Mouse (Mus musculus) thymus, postnatal 4 days (tissue): Measurements from ENCODE around the gene Fbxl8.
A peak's percentile ranks its signal among the peaks of the same experiment; 100 is the strongest.
"Not testable (repeated sequence)": the region's sequence is repeated elsewhere in the genome, so short reads cannot be mapped to it uniquely, and the experiment has no call there.

Source experiments
- DNase-seq: peaks from one replicate; pipeline ENCODE4 v3.0.0; 2021

Gene Fbxl8

GRCm38 (mm10) chr8:105264024-105264982 lies at the start of gene Fbxl8, which contains the start of gene Tradd:
Gene Fbxl8, plus strand, starts transcription at chr8:105264648.
Gene Tradd, minus strand, starts transcription at chr8:105264609.
- DNase-seq, result peak; percentile 82

- DNase-seq, result no peak
Measured at GRCm38 (mm10) chr8:105217926-105218522, 46.4 kb upstream of the Fbxl8 start.

GRCm38 (mm10) chr8:105223850-105224249 lies 40.6 kb upstream of the Fbxl8 start:
- no peak for DNase-seq

- peak; percentile 98 for DNase-seq
Measured at GRCm38 (mm10) chr8:105224413-105225271, 39.8 kb upstream of the Fbxl8 start, which contains the start of gene D230025D16Rik. Gene D230025D16Rik, plus strand, starts transcription at chr8:105225145.

GRCm38 (mm10) chr8:105225272-105225593 lies 39.2 kb upstream of the Fbxl8 start:
- DNase-seq, result no peak

GRCm38 (mm10) chr8:105225917-105226316 lies 38.5 kb upstream of the Fbxl8 start:
- no peak for DNase-seq

GRCm38 (mm10) chr8:105231503-105232320 lies 32.7 kb upstream of the Fbxl8 start:
- DNase-seq, result no peak

GRCm38 (mm10) chr8:105232321-105232693 lies 32.1 kb upstream of the Fbxl8 start:
- not testable (repeated sequence) for DNase-seq

GRCm38 (mm10) chr8:105233126-105233935 lies 31.1 kb upstream of the Fbxl8 start:
- no peak for DNase-seq

GRCm38 (mm10) chr8:105235206-105235605 lies 29.2 kb upstream of the Fbxl8 start:
- no peak for DNase-seq

- DNase-seq, result no peak
Measured at GRCm38 (mm10) chr8:105237442-105238142, 26.9 kb upstream of the Fbxl8 start.

- DNase-seq, result no peak
Measured at GRCm38 (mm10) chr8:105241016-105241415, 23.4 kb upstream of the Fbxl8 start.

- DNase-seq, result no peak
Measured at GRCm38 (mm10) chr8:105251954-105252353, 12.5 kb upstream of the Fbxl8 start.

GRCm38 (mm10) chr8:105252680-105253537 lies 11.5 kb upstream of the Fbxl8 start:
- no peak for DNase-seq

- peak; percentile 47 for DNase-seq
Measured at GRCm38 (mm10) chr8:105253766-105254151, 10.7 kb upstream of the Fbxl8 start.

GRCm38 (mm10) chr8:105254152-105254965 lies 10.1 kb upstream of the Fbxl8 start:
- peak; percentile 100 for DNase-seq

GRCm38 (mm10) chr8:105254966-105255350 lies 9.5 kb upstream of the Fbxl8 start, which contains the start of gene B3gnt9:
Gene B3gnt9, minus strand, starts transcription at chr8:105255153.
- peak; percentile 80 for DNase-seq

GRCm38 (mm10) chr8:105257318-105258114 lies 6.9 kb upstream of the Fbxl8 start:
- no peak for DNase-seq
